Mouse (Mus musculus) heart, adult 2 months (tissue): ENCODE measurements around the gene Atp2a2.

Source experiments
- CTCF ChIP-seq: fragments of 200-600 bp; IDR thresholded peaks from 2 replicates; pipeline ENCODE4 v1.8.1; 2022; ENCODE audit warnings: antibody characterized with exemption, mild to moderate bottlenecking, moderate library complexity
- POLR2A ChIP-seq: fragments of 200-500 bp; IDR thresholded peaks from 2 replicates; pipeline ENCODE4 v1.6.1; 2011; ENCODE audit warnings: mild to moderate bottlenecking, low read depth, low read length, control low read depth; ENCODE audit not compliant: insufficient read depth

DNA sequence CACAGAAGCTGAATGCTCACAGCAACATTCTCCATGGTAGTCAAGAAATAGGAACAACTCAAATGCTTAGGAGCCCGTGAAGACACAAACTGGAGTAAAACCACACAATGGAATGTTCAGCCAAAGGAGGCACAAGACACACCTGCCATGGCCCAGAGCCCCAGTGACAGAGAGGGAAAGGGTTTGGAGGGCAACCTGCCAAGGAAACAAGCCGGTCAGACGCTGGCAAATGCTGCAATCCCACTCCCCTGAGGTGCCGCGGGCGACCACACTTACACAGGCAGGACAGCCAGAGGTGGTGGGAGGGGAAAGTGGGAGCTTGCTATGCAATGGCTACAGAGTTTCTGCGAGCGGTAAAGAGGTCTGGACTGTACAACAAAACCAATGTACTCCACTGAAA lies 31.9 kb upstream of the Atp2a2 start:
- TF ChIP-seq CTCF: no peak
- no peak for TF ChIP-seq POLR2A
